Mouse (Mus musculus) hindlimb bud, embryonic 11.5 days (tissue): ENCODE results near the gene Slc13a2.

Experiments used
- DNase-seq: peaks from one replicate; pipeline ENCODE4 v3.0.0-alpha.2; 2012; ENCODE audit warnings: low read depth, low spot score; ENCODE audit errors: extremely low spot score

The Slc13a2 gene

DNA sequence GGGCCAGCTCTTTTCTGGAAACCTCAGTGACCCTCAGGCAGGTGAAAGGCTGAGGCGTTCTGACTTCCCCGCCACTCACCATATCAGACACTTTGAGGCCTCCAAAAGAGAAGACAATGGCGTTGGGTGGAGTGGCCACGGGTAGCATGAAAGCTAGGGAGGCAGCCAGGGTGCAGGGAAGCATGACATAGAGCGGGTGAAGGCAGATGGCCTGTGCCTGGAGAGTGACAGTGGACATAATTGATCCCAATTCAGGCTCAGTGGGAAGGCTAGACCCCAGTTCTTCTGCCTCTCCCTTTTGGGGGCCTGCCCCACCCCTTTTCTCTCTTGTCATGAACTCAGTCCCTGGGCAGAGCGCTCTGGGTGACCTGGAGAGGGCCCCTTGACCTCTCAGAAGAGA, 23.8 kb downstream of the Slc13a2 start:
- DNase-seq: no peak

DNA sequence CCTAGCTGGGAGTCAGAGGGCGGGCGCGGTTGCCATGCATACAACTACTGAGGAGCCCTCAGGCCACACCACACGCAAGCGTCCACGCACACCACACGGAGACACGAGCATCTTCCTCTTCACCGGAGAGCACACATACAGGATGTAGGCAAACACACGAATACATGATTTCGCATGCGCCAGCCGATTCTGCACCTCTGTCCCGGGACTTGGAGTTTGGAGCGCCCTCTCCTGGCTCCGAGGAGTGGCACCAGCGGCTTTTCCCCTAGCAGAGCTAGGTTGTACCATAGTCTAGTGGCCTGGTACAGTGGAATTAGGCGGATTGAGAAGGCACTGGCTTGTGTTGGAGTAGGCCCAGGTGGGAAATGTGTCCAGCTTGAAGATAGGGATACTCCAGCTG, 24.6 kb downstream of the Slc13a2 start:
- peak; percentile 44 for DNase-seq

DNA sequence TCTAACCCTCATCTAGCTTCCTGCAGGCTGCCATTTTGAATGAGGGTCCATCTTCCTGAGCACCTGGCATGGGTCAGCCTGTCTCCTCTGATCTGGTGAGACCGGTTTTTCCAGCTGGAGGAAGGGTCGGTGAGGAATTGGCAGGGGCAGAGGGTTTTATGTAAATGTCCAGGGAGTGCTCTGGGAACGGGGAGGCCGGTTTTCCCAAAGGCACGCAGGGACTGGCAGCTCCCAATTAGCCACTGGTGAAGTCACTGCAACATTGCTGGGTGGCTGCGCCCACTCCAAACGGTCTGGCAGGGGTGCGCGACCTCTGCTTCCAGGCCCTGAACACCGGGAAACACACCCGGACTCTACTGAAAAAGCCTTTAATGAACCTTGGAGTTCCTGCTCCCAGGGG, 25.1 kb downstream of the Slc13a2 start:
- DNase-seq: no peak

DNA sequence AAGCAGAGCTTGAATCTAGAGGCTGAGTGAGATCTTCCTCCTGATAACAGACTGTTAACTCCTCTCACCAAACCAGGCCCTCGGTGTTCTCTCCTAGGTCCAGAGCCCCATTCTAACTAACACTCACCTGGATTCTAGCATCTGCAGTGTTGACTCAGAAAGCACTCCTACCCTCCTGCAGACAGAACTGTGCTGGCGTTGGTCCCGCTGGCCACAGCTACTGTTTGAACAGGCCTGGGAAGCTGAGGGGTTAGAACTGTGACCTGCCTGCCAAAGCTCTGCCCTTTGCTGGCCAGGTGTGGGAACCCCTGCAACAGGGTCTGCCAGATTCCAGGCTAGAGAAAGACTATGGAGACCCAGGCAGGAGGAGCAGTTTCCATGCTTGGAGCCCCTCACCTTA, 29.3 kb downstream of the Slc13a2 start:
- DNase-seq: no peak

DNA sequence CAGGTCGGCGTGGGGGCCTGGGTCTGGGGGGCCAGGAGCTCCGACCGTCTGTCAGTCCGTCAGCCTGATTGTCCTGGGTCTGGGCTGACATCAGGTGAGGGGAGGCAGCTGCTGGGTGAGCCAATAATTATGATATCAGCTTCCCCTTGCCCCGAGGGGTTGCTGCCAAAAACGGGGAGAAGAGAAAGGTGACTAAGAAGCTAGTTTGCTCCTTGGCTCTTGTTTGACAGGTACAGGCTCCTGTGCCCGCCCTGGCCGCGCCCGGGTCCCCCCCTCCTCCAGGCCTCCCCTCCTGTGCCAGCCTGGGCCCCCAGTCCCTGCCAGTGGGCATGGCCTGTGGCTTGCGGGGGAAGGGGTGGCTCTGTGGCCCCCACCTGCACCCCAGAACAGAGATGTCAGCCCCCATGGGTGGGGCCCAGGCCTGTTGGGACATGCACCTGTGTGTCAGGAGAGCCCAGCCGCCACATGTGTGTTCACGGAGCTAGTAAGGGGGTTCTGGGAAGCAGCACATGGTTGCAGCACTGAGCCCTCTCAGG, 35.4 kb downstream of the Slc13a2 start, which contains the start of gene Foxn1:
TSS of gene Foxn1 (minus strand) at position 51 of the 536 bp plus-strand sequence.
- DNase-seq: no peak

DNA sequence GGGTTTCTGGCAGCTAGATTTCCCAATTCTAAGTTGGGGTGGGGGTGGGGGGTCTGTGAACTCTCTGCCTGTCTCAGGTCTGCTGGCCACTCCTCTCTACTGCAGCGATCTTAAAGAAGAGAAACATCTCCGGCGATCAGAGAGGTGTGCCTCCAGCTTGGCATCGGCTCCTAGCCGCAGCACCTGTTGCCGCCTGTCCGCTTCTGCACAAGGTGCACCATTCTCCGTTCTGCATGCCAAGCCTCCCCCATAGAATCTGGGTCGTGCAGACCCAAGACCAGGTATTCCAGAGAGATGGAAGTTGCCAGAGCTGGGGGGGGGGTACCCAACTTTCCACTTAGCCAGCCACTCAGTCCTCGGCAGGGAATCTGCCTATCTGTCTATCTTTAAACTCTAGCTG, 36.2 kb downstream of the Slc13a2 start:
- no peak for DNase-seq

DNA sequence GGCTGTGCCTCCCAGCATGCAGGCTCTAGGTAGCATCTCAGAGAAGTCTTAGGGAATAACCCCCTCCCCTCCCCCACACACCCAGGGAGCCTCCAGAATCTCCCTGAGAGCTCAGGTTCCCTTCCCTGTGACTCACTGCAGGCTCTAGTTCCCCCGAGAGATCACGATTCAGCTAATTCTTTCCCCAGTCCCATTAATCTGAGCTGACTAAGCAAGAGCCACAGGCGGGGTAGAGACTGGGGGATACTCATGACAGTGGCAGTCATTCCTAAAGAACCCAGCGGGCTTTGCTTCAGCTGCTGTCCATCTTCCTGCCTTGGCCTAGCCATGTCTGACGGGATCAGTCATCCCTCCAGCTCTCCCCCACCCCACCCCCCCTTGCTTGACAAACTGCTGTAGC, 39.3 kb downstream of the Slc13a2 start:
- DNase-seq: no peak

DNA sequence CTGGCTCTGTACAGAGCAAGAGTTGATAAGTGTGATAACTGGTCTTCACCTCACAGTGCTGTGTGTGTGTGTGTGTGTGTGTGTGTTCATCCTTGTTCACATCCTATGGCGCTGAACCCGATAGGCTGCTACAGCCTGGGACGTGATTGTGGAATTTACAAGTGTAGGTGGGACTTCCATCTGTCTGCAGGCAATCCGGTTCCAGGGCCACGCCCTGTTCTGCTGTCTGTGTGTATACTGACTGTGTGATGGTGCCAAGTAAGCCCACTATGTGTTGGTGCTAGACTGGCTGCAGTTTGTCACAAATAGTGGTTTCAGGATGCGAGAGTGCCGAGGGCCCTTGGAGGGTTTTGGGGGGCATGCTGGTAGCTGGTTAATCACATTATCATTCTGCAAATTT, 39.7 kb downstream of the Slc13a2 start:
- no peak for DNase-seq

DNA sequence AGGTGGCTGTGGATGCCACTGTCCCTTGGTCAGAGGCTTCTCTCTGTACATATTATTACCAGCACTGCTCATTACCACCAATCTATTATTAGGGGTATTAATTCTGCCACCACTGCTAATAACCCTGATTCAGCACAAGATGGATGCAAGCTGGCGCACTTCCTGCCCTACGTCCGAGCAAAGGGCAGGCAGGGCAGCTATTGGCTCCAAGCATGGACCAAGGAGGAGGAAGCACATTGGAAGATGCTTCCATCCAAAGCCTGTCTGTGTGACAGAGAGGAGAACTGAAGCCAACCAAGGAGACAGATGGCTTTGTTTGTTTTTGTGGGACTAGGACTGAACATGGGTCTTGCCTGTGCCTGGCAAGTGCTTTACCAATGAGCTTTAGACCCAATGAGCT, 41.0 kb downstream of the Slc13a2 start:
- no peak for DNase-seq

DNA sequence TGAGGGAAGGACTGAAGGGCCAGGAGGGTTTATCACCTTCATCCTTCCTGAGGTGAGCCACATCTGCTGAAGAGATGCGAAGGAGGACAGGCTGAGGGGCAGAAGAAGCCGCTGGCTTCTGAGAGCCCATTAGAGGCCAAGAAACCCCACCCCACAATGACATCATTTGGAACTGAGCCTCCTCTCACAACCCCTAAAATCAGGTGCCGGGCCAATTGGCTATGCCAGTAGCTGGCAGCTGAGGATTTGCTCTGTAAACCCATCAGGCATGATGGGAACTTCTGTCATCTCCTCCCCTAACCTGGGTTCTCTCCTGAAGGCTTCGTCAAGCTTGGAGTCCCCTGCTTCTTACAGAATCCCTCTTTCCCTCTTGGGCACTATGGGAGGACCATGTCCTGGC, 41.7 kb downstream of the Slc13a2 start:
- no peak for DNase-seq

DNA sequence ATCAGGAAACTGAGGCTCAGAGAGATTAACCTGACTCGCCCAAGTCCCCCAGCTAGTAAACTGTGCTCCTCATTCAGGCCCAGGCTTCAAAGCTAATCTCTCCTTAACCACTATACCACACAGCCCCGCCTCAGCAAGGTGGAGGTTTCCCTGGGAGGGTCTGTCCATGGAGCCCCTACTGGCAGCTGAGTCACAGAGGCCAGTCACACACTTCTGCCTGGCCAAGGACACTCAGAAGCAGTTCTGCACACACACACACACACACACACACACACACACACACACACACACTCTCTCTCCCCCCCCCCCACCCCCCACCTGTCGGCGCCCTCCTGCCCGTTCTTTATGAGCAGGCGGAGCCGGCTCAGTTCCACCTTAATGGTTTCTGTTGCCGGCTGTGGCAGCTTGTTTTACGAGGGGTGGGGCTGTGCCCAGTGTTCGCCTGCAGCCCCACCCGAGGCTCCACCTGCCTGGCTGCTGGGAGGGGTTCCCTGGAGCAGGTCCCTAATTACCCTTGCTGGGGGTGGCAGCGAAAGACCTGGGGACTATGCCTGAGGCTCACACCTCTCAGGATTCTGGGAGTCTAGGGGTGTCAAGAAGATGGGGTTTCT, 44.4 kb downstream of the Slc13a2 start:
- no peak for DNase-seq

DNA sequence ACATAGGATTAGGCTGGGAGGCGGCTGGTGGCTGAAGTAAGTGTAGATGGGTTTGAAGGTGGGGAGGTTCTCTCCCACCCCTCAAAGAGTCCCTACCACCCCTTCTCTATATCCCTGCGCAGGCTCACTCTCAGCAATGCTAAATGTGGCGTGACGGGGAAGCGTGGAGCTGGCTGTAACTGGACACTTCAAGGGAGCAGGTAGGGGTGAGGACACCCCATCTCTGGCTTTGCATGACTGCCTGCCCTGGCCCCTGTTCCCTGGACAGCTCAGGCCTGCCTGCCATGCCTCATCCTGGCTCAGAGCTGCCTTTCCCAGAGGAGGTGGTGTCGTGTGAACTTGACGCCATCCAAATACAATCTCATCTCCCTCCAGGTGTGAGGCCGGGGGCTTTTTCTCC, 47.9 kb downstream of the Slc13a2 start:
- DNase-seq: no peak

DNA sequence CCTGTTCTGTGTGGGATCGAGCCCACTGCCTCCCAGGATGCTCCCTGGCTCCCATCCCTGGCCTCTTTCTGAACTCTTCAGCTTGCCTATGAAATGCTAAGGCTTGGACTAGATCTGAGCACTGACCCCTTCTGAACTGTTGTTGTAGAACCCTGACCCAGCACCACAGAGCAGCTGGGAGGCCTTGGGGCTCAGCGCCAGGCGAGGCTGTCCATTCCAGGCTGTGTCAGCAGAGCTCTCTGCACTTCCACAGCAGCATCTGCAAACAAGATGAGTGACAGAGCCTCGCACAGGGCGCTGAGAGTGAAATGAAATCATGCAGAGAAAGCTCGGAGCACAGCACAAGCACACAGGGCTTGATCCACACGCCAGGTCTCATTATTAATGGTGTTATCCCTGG, 49.4 kb downstream of the Slc13a2 start:
- DNase-seq: no peak

DNA sequence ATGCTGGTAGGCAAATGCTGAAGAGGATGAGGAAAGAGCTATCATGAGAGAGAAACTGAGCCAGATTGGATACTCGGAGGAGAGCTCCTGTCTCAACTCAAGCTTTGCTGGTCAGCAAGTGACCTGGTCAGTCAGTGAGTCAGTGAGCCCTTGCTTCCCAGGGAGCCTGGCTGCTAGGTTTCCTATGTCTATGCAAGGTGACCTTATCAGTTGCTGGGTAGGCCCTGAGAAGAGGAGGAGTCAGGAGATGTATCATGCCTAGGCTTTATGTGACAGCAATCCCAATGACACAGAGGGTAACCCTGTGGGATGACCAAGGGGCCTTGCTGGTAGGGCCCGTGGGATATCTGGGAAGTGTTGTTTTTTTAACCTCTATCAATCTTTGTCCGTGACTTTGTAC, 49.9 kb downstream of the Slc13a2 start:
- no peak for DNase-seq

DNA sequence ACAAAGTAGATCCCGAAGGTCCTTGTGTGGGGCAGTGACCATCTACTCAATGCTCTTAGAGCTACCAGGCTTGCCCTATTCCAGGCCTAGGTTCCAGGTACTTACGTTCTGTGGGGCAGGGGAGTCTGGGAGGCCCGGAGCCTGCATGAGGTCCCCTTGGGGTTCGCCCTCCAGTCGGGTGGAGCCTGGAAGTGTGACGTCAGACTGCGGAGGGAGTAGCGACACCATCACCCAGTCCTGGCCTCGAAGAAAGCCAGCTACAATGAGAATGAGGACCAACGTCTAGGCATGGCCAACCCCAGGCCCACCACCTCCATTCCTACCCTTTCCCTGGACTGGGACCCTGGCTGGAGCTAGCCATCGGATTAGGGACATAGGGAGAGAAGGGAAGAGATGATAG, 50.3 kb downstream of the Slc13a2 start:
- DNase-seq: no peak

DNA sequence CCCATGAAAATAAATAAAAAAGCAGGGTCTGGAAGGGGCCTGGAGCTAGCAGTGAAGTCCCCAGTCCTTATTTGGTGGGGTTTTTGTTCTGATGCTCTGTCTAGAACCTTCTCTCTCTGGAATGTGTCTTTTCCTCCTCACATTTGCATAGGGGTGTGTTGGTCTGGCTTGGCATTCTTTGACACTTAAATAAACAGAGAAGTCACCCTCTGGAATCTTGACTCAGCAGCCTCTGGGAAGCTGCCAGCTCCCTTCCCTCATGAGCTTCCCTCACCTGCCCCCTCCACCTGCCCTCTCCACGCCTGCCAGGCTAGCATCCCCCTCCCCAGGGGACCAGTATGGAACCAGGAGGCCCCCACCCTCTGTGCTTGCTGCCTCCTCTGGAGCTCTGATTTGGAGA, 51.6 kb downstream of the Slc13a2 start:
- DNase-seq: no peak

DNA sequence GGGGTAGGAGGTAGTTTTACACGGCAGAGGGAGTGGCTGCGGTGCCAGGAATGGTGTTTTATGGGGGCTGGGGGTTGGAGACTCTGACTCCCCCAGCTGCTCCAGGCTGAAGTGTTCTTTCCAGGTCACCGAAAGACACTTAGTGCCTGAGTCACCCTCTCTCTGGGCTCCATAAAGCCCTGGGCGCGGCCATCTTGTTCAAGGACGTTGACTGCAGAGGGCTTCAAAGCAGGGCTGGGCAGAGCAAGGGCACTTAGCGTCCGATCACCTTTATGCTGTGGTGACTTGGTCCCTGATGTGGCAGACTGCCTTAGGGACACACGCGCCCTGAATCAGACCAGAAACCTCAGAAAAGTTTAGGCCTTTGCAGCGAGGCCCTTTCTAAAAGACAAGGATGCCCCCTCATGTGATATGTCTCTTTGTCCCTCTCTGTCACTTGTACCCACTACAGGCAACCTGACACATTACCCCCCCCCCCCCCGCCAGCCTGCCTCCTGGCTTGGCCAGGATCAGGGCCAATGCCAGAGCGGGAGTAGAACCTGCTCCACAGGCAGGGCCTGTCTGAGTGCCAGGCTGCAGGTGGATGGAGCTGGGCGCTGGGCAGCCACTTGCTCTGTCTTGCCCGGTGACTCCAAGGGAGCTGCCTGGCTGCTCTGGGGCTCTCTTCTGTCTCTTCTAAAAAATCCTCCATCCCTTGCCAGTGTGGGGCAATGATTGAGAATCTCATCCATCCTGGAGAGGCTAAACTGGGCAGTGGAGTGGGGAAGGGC, 54.4 kb downstream of the Slc13a2 start:
- no peak for DNase-seq

DNA sequence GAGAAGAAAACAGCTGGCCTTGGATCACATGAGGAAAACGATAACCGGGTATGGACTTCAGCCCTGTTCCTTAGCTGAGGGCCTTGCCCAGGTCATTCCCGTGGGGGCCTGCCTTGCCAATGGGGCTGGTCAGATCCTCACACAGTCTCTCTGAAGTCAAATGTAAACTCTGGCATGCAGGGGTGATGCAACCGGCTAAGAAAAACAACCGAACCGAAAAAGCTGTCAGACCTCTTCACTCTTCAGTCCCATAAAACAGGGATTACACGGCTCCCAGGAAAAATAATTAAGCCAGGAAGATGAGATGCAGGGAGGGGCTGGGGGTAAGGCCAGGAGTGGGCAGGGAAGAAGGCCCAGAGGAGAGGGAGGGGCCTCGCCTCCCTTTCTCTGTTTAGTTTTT, 57.9 kb downstream of the Slc13a2 start:
- no peak for DNase-seq

DNA sequence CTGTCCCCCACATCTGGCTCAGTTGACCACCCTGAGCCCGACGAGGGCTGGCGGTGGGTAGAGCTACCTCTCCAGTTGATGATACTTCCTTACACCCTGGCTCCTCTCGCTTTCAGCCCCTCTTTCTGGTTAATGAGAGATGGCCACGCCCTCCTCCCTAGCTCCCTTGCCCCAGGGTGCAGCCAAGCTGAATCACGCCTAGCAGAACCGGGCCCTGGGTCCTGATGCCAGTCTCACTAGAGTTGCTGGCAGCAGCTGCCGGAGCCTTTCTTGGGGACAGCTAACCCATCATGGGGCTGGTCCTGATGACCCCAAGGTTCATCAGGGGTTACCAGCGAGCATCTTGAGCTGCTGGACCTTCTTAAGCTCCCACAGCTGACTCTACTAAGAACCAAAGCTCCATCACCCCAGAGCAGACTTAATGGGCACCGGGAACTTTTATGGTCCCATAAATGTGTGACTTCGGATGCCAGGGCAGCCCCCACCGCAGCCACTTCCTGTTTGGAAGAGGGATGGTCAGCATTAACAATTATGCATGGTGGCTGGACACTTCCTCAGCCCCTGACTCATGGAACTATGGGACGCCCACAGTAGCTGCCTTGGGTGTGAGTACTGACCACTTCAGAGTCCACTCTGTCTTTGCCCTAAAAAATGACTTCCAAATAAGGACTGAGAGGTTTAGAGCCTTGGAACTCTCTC, 58.6 kb downstream of the Slc13a2 start:
- DNase-seq: no peak

DNA sequence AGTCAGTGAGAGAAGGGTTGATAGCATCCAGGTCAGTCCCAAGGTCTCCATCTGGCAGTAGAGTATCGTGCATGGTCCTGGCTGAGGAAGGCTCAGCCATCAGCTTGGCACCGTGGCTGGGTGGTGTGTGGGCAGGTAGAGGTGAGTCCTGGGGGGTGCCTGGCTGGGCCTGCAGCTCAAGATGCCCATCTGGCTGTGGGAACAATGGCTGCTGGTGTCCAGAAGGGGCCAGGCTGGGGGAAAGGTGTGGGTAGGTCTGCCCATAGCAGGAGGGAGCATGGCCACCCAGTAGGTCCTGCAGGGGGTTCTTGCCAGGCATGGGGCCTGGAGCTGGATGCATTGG, 61.3 kb downstream of the Slc13a2 start:
- DNase-seq: no peak

DNA sequence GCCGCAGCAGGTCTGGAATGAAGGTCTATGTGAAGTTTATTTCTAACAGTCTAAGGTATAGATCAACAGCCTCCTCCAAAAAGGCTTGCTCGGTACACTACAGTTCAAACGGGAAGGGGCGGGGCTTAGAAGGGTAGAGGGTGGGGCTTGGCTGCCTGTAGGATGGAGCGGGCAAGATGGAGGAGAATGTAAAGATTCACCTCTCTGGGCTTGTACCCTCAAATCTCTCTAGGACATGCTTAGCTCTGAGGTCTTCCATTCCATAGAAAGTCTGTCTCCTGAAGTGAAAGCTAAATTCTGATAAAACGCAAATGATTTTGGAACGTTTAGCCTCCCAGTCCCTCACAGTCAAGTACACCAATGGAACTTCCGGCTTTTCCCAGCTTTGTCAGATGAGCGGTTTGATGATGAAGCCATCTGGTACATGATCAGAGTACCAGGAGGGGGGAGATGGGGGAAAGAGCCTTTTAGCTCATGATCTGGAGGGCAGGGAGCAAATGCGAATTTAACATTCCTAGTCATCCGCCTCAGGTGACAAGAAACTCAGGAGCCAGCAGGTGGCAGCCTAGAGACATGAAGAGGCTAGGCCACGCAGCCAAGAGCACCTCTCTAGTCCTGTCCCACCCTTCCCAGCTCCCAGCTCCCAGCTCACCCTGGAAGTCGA, 61.8 kb downstream of the Slc13a2 start:
- DNase-seq: no peak
